Mouse (Mus musculus): ENCODE measurements around the gene Tcp10a. TPM values are rescaled to one million over a fixed set of nuclear protein-coding genes. Genes with fewer than 3 reads are reported as not detected.
"Not testable (repeated sequence)": the region's sequence is repeated elsewhere in the genome, so short reads cannot be mapped to it uniquely, and the experiment has no call there.

The Tcp10a gene
- polyA plus RNA-seq, 1 experiment from 2014 or later: not detected

- H3K27ac ChIP-seq (ENCODE audit: low read depth, low read length); H3K9me3 ChIP-seq (ENCODE audit: control insufficient read depth, low read length); DNase-seq (ENCODE audit: low spot score, missing footprints); H3K36me3 ChIP-seq (ENCODE audit: control insufficient read depth, insufficient read depth, low read length); H3K27me3 ChIP-seq (ENCODE audit: control insufficient read depth, insufficient read depth, low read length); ATAC-seq (ENCODE audit: low FRiP score); H3K4me1 ChIP-seq (ENCODE audit: control insufficient read depth, insufficient read depth, low read length); H3K4me2 ChIP-seq; H3K9ac ChIP-seq (ENCODE audit: low read length); H3K4me3 ChIP-seq (ENCODE audit: low read depth, low read length): not testable (repeated sequence)
- no CpG with 5 or more reads among the region's 3 CpGs for WGBS
These were observed 41.2 kb downstream of the Tcp10a start for GRCm38 (mm10) chr17:7365615-7366014.

- WGBS: no CpG with 5 or more reads among the region's 1 CpGs
- H3K4me2 ChIP-seq; H3K27me3 ChIP-seq (ENCODE audit: control insufficient read depth, insufficient read depth, low read length): not testable (repeated sequence)
These were observed 41.8 kb downstream of the Tcp10a start for GRCm38 (mm10) chr17:7366265-7366664.

GRCm38 (mm10) chr17:7366676-7367374 lies 42.4 kb downstream of the Tcp10a start:
- WGBS: 31% methylated on average over 4 of the region's 7 CpGs
- H3K9me3 ChIP-seq (ENCODE audit: control insufficient read depth, low read length); H3K27me3 ChIP-seq (ENCODE audit: control insufficient read depth, insufficient read depth, low read length); DNase-seq (ENCODE audit: low spot score, missing footprints); H3K36me3 ChIP-seq (ENCODE audit: control insufficient read depth, insufficient read depth, low read length); H3K4me3 ChIP-seq (ENCODE audit: low read depth, low read length); H3K27ac ChIP-seq (ENCODE audit: low read depth, low read length); H3K4me1 ChIP-seq (ENCODE audit: control insufficient read depth, insufficient read depth, low read length); H3K4me2 ChIP-seq; ATAC-seq (ENCODE audit: low FRiP score); H3K9ac ChIP-seq (ENCODE audit: low read length): not testable (repeated sequence)

More at GRCm38 (mm10) chr17:7366265-7366664, 41.8 kb downstream of the Tcp10a start:
- ATAC-seq (ENCODE audit: low FRiP score); DNase-seq (ENCODE audit: low spot score, missing footprints); H3K27ac ChIP-seq (ENCODE audit: low read depth, low read length); H3K4me3 ChIP-seq (ENCODE audit: low read depth, low read length); H3K4me1 ChIP-seq (ENCODE audit: control insufficient read depth, insufficient read depth, low read length); H3K9me3 ChIP-seq (ENCODE audit: control insufficient read depth, low read length); H3K9ac ChIP-seq (ENCODE audit: low read length); H3K36me3 ChIP-seq (ENCODE audit: control insufficient read depth, insufficient read depth, low read length): not testable (repeated sequence)

- H3K27ac ChIP-seq (ENCODE audit: low read depth, low read length); H3K9ac ChIP-seq (ENCODE audit: low read length); ATAC-seq (ENCODE audit: low FRiP score); H3K4me1 ChIP-seq (ENCODE audit: control insufficient read depth, insufficient read depth, low read length); H3K4me2 ChIP-seq; H3K36me3 ChIP-seq (ENCODE audit: control insufficient read depth, insufficient read depth, low read length); H3K27me3 ChIP-seq (ENCODE audit: control insufficient read depth, insufficient read depth, low read length); H3K9me3 ChIP-seq (ENCODE audit: control insufficient read depth, low read length); DNase-seq (ENCODE audit: low spot score, missing footprints); H3K4me3 ChIP-seq (ENCODE audit: low read depth, low read length): not testable (repeated sequence)
- 71% methylated on average over 4 of the region's 6 CpGs for WGBS
These were observed 45.0 kb downstream of the Tcp10a start for GRCm38 (mm10) chr17:7369401-7369800.

GRCm38 (mm10) chr17:7371879-7372278 lies 47.4 kb downstream of the Tcp10a start, which contains the start of gene Gm49630:
TSS of gene Gm49630 (minus strand) at chr17:7371979.
- not testable (repeated sequence) for ATAC-seq (ENCODE audit: low FRiP score)

GRCm38 (mm10) chr17:7376951-7377700 lies 52.7 kb downstream of the Tcp10a start:
- H3K27ac ChIP-seq (ENCODE audit: low read depth, low read length): not testable (repeated sequence)
- 90% methylated on average over 1 of the region's 3 CpGs for WGBS

More at GRCm38 (mm10) chr17:7371879-7372278, 47.4 kb downstream of the Tcp10a start, which contains the start of gene Gm49630:
- H3K27ac ChIP-seq (ENCODE audit: low read depth, low read length); H3K4me1 ChIP-seq (ENCODE audit: control insufficient read depth, insufficient read depth, low read length); H3K4me2 ChIP-seq; H3K9ac ChIP-seq (ENCODE audit: low read length); DNase-seq (ENCODE audit: low spot score, missing footprints); H3K36me3 ChIP-seq (ENCODE audit: control insufficient read depth, insufficient read depth, low read length); H3K27me3 ChIP-seq (ENCODE audit: control insufficient read depth, insufficient read depth, low read length); H3K9me3 ChIP-seq (ENCODE audit: control insufficient read depth, low read length); H3K4me3 ChIP-seq (ENCODE audit: low read depth, low read length): not testable (repeated sequence)
- WGBS: 94% methylated on average over 2 of the region's 5 CpGs

GRCm38 (mm10) chr17:7377907-7378306 lies 53.5 kb downstream of the Tcp10a start:
- WGBS: 35% methylated on average over 2 of the region's 3 CpGs
- H3K4me2 ChIP-seq; ATAC-seq (ENCODE audit: low FRiP score); H3K4me3 ChIP-seq (ENCODE audit: low read depth, low read length); H3K9me3 ChIP-seq (ENCODE audit: control insufficient read depth, low read length); H3K9ac ChIP-seq (ENCODE audit: low read length); H3K4me1 ChIP-seq (ENCODE audit: control insufficient read depth, insufficient read depth, low read length); H3K27me3 ChIP-seq (ENCODE audit: control insufficient read depth, insufficient read depth, low read length); DNase-seq (ENCODE audit: low spot score, missing footprints); H3K27ac ChIP-seq (ENCODE audit: low read depth, low read length); H3K36me3 ChIP-seq (ENCODE audit: control insufficient read depth, insufficient read depth, low read length): not testable (repeated sequence)

More at GRCm38 (mm10) chr17:7376951-7377700, 52.7 kb downstream of the Tcp10a start:
- peak; percentile 42; the same call in 1 of the 2 replicates for ATAC-seq (ENCODE audit: low FRiP score)
- H3K4me1 ChIP-seq (ENCODE audit: control insufficient read depth, insufficient read depth, low read length); H3K9me3 ChIP-seq (ENCODE audit: control insufficient read depth, low read length); H3K36me3 ChIP-seq (ENCODE audit: control insufficient read depth, insufficient read depth, low read length); H3K27me3 ChIP-seq (ENCODE audit: control insufficient read depth, insufficient read depth, low read length); DNase-seq (ENCODE audit: low spot score, missing footprints); H3K4me2 ChIP-seq; H3K4me3 ChIP-seq (ENCODE audit: low read depth, low read length); H3K9ac ChIP-seq (ENCODE audit: low read length): not testable (repeated sequence)

- not testable (repeated sequence) for H3K27ac ChIP-seq (ENCODE audit: low read depth, low read length); H3K4me2 ChIP-seq; DNase-seq (ENCODE audit: low spot score, missing footprints); ATAC-seq (ENCODE audit: low FRiP score); H3K36me3 ChIP-seq (ENCODE audit: control insufficient read depth, insufficient read depth, low read length); H3K27me3 ChIP-seq (ENCODE audit: control insufficient read depth, insufficient read depth, low read length); H3K4me1 ChIP-seq (ENCODE audit: control insufficient read depth, insufficient read depth, low read length); H3K9ac ChIP-seq (ENCODE audit: low read length); H3K9me3 ChIP-seq (ENCODE audit: control insufficient read depth, low read length); H3K4me3 ChIP-seq (ENCODE audit: low read depth, low read length)
- WGBS: 80% methylated on average over 1 of the region's 3 CpGs
These were observed 58.3 kb downstream of the Tcp10a start for GRCm38 (mm10) chr17:7382711-7383110.
